Mouse (Mus musculus) MEL (cell line): ENCODE measurements at regions not wholly inside any gene's neighbourhood (a gene's known extent, or its start where the extent isn't known, plus 50 kb on each side); places are given as distances from the start of the nearest gene placed in this dataset.

Source experiments
- DNase-seq: peaks from one replicate; pipeline ENCODE4 v3.0.0; 2011; ENCODE audit warnings: low read depth, low spot score
- H3K27ac ChIP-seq: 2 replicates; pipeline ENCODE4 v1.5.1; 2012; ENCODE audit warnings: low read depth, mild to moderate bottlenecking, control low read depth, low read length, moderate library complexity; ENCODE audit not compliant: control insufficient read depth
- H3K27me3 ChIP-seq, 2 experiments: fragments of 150-350 bp in 1 of 2; sonication (generic) in 1 of 2; 2 replicates each; pipeline ENCODE4 v1.6.1; 2012; ENCODE audit warnings: low read length in 2 of 2, mild to moderate bottlenecking in 2 of 2, improper control_type of control experiment in 1 of 2, moderate library complexity in 1 of 2; ENCODE audit not compliant: insufficient read depth in 2 of 2, control insufficient read depth in 1 of 2
- H3K36me3 ChIP-seq, 2 experiments: 2 replicates each; pipeline ENCODE4 v1.6.1; 2012 to 2014; ENCODE audit warnings: low read length in 2 of 2, improper control_type of control experiment in 1 of 2, inconsistent platforms in 1 of 2, mild to moderate bottlenecking in 1 of 2; ENCODE audit not compliant: insufficient read depth in 2 of 2, control insufficient read depth in 1 of 2
- H3K4me1 ChIP-seq, 2 experiments: fragments of 150-350 bp in 1 of 2; sonication (generic) in 1 of 2; 2 replicates each; pipeline ENCODE4 v1.6.1; 2012; ENCODE audit warnings: low read length in 2 of 2, improper control_type of control experiment in 1 of 2, mild to moderate bottlenecking in 1 of 2; ENCODE audit not compliant: insufficient read depth in 2 of 2, control insufficient read depth in 1 of 2
- H3K4me3 ChIP-seq, 2 experiments: fragments of 150-350 bp in 1 of 2; sonication (generic) in 1 of 2; 2 replicates each; pipeline ENCODE4 v1.5.1; 2012; ENCODE audit warnings: low read depth in 2 of 2, low read length in 2 of 2, mild to moderate bottlenecking in 2 of 2, moderate library complexity in 2 of 2, control low read depth in 1 of 2, improper control_type of control experiment in 1 of 2; ENCODE audit not compliant: control insufficient read depth in 1 of 2, insufficient read depth in 1 of 2
- H3K79me2 ChIP-seq: 2 replicates; pipeline ENCODE4 v1.6.1; 2012; ENCODE audit warnings: mild to moderate bottlenecking, low read length, moderate library complexity; ENCODE audit not compliant: control insufficient read depth, poor library complexity, insufficient read depth
- H3K9ac ChIP-seq: 2 replicates; pipeline ENCODE4 v1.6.1; 2012; ENCODE audit warnings: low read depth, mild to moderate bottlenecking, control low read depth, low read length, moderate library complexity; ENCODE audit not compliant: control insufficient read depth, poor library complexity, severe bottlenecking
- H3K9me3 ChIP-seq: fragments of 150-350 bp; sonication (generic); replicated peaks from 2 replicates; pipeline ENCODE4 v1.6.1; 2012; ENCODE audit warnings: mild to moderate bottlenecking, low read length, improper control_type of control experiment, moderate library complexity; ENCODE audit not compliant: insufficient read depth
- BHLHE40 ChIP-seq: IDR thresholded peaks from 2 replicates; pipeline ENCODE4 v1.6.1; 2012; ENCODE audit warnings: low read depth, mild to moderate bottlenecking, inconsistent platforms, low read length, improper control_type of control experiment, borderline replicate concordance
- CTCF ChIP-seq, 3 experiments: IDR thresholded peaks in 2 of 3; conservative IDR thresholded peaks in 1 of 3; 2 replicates each; pipeline ENCODE4 v1.5.1; 2011 to 2012; ENCODE audit warnings: low read length in 3 of 3, low read depth in 2 of 3, mild to moderate bottlenecking in 2 of 3, improper control_type of control experiment in 1 of 3, inconsistent platforms in 1 of 3, mixed read lengths in 1 of 3, moderate library complexity in 1 of 3; ENCODE audit not compliant: control insufficient read depth in 1 of 3, insufficient read depth in 1 of 3, poor library complexity in 1 of 3, severe bottlenecking in 1 of 3
- ELF1 ChIP-seq: IDR thresholded peaks from 2 replicates; pipeline ENCODE4 v1.6.1; 2014; ENCODE audit warnings: low read depth, mild to moderate bottlenecking, inconsistent platforms, low read length, improper control_type of control experiment, moderate library complexity
- ETS1 ChIP-seq: IDR thresholded peaks from 2 replicates; pipeline ENCODE4 v1.6.1; 2012; ENCODE audit warnings: low read depth, mild to moderate bottlenecking, inconsistent platforms, low read length, improper control_type of control experiment, moderate library complexity
- HCFC1 ChIP-seq: IDR thresholded peaks from 2 replicates; pipeline ENCODE4 v1.6.1; 2012; ENCODE audit warnings: low read depth, mild to moderate bottlenecking, inconsistent platforms, low read length, improper control_type of control experiment, moderate library complexity
- JUND ChIP-seq: IDR thresholded peaks from 2 replicates; pipeline ENCODE4 v1.6.1; 2011; ENCODE audit warnings: low read depth, mild to moderate bottlenecking, improper control_type of control experiment, low read length
- KAT2A ChIP-seq: conservative IDR thresholded peaks from 2 replicates; pipeline ENCODE4 v1.6.1; 2012; ENCODE audit warnings: low read depth, low read length, improper control_type of control experiment, inconsistent platforms
- MAFK ChIP-seq: IDR thresholded peaks from 2 replicates; pipeline ENCODE4 v1.6.1; 2011; ENCODE audit warnings: low read depth, mild to moderate bottlenecking, low read length, improper control_type of control experiment, borderline replicate concordance
- MEF2A ChIP-seq: IDR thresholded peaks from 2 replicates; pipeline ENCODE4 v1.6.1; 2014; ENCODE audit warnings: low read depth, mild to moderate bottlenecking, inconsistent platforms, low read length, improper control_type of control experiment; ENCODE audit not compliant: poor library complexity, insufficient replicate concordance, severe bottlenecking; ENCODE audit errors: extremely low read depth
- NRF1 ChIP-seq: IDR thresholded peaks from 2 replicates; pipeline ENCODE4 v1.6.1; 2014; ENCODE audit warnings: low read depth, mild to moderate bottlenecking, inconsistent platforms, low read length, improper control_type of control experiment, moderate library complexity; ENCODE audit not compliant: poor library complexity, insufficient read depth, severe bottlenecking
- POLR2AphosphoS2 ChIP-seq: IDR thresholded peaks from 2 replicates; pipeline ENCODE4 v1.6.1; 2011; ENCODE audit warnings: low read length, improper control_type of control experiment
- POLR2AphosphoS5 ChIP-seq: IDR thresholded peaks from 2 replicates; pipeline ENCODE4 v1.6.1; 2012; ENCODE audit warnings: low read depth, borderline replicate concordance, mild to moderate bottlenecking, inconsistent platforms, low read length, moderate library complexity, mixed read lengths
- RAD21 ChIP-seq: IDR thresholded peaks from 2 replicates; pipeline ENCODE4 v1.6.1; 2011; ENCODE audit warnings: mild to moderate bottlenecking, low read depth, low read length, improper control_type of control experiment
- RCOR1 ChIP-seq: IDR thresholded peaks from 2 replicates; pipeline ENCODE4 v1.6.1; 2012; ENCODE audit warnings: low read depth, mild to moderate bottlenecking, inconsistent platforms, low read length, improper control_type of control experiment
- TBP ChIP-seq: IDR thresholded peaks from 2 replicates; pipeline ENCODE4 v1.8.0; 2011; ENCODE audit warnings: low read depth, low read length, improper control_type of control experiment
- UBTF ChIP-seq: IDR thresholded peaks from 2 replicates; pipeline ENCODE4 v1.6.1; 2012; ENCODE audit warnings: low read depth, mild to moderate bottlenecking, inconsistent platforms, low read length, improper control_type of control experiment, moderate library complexity, borderline replicate concordance; ENCODE audit not compliant: insufficient read depth
- USF1 ChIP-seq: IDR thresholded peaks from 2 replicates; pipeline ENCODE4 v1.6.1; 2014; ENCODE audit warnings: low read depth, mild to moderate bottlenecking, inconsistent platforms, low read length, improper control_type of control experiment, moderate library complexity
- USF2 ChIP-seq, 2 experiments: IDR thresholded peaks; 2 replicates each; pipeline ENCODE4 v1.6.1; 2011 to 2012; ENCODE audit warnings: improper control_type of control experiment in 2 of 2, low read length in 2 of 2, borderline replicate concordance in 1 of 2, inconsistent platforms in 1 of 2, low read depth in 1 of 2, mild to moderate bottlenecking in 1 of 2; ENCODE audit not compliant: insufficient read depth in 1 of 2
- ZKSCAN1 ChIP-seq: IDR thresholded peaks from 2 replicates; pipeline ENCODE4 v1.6.1; 2012; ENCODE audit warnings: low read depth, mild to moderate bottlenecking, inconsistent platforms, low read length, improper control_type of control experiment, moderate library complexity

DNA sequence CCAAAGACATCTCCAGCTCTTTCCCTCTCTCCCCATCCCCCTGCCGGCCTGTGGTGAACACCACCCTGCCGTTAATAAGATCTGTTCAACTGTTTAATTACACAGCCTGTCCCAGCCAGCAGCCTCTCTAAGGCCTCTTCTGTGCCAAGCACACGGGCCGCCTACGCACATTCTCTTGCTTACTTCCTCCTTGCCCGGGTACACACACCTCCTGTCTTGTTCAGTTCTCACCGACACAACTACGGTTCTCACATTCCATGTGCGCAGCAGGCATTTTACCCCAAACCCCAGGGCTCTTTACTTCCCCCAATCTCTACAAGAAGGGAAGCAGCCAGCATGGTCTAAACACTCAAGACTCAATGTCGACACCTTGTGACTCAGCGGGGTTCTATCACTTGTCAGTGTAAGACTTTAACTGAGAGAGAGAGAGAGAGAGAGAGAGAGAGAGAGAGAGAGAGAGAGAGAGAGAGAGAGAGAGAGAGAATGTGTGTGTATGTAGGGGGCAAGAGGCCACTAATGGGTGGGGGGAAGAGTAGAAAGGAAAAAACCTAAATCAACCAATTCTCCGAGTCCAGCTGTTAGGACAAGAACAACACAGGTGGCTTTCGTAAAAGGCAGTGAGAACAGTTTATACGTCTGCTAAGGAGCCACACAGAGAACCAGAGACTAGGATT lies 120.8 kb upstream of the Klf14 start (continued):
- no peak; a peak in 1 of 6 replicates for TF ChIP-seq CTCF (IDR thresholded peaks at IDR 0.05 in 2 of 3, conservative IDR thresholded peaks at IDR 0.05 in 1 of 3; ENCODE audit: control insufficient read depth in 1 of 3, insufficient read depth in 1 of 3, low read depth in 2 of 3, low read length in 3 of 3, poor library complexity in 1 of 3, severe bottlenecking in 1 of 3)
- no peak for TF ChIP-seq USF2 (IDR thresholded peaks at IDR 0.05; ENCODE audit: borderline replicate concordance in 1 of 2, insufficient read depth in 1 of 2, low read depth in 1 of 2, low read length in 2 of 2)
- TF ChIP-seq HCFC1: 0 out of 2 replicates have a peak, but pooled peaks have one; percentile 42
- no peak for TF ChIP-seq POLR2AphosphoS2
- peak; percentile 59 for TF ChIP-seq ETS1
- TF ChIP-seq RCOR1: 0 out of 2 replicates have a peak, but pooled peaks have one; percentile 21
- no peak for TF ChIP-seq UBTF
- TF ChIP-seq NRF1: peak; percentile 24; the same call in 1 of the 2 replicates
- no peak for TF ChIP-seq RAD21
- no peak for TF ChIP-seq ZKSCAN1
- TF ChIP-seq BHLHE40: no peak
- TF ChIP-seq JUND: peak; percentile 95; the same call in 1 of the 2 replicates
- TF ChIP-seq KAT2A: no peak
- no peak for TF ChIP-seq POLR2AphosphoS5
- no peak for TF ChIP-seq MEF2A
- TF ChIP-seq ELF1: peak; percentile 70
- 0 out of 2 replicates have a peak, but pooled peaks have one; percentile 9 for TF ChIP-seq USF1
- peak; percentile 70 for TF ChIP-seq TBP
- TF ChIP-seq, all 39 proteins: peak for 16

DNA sequence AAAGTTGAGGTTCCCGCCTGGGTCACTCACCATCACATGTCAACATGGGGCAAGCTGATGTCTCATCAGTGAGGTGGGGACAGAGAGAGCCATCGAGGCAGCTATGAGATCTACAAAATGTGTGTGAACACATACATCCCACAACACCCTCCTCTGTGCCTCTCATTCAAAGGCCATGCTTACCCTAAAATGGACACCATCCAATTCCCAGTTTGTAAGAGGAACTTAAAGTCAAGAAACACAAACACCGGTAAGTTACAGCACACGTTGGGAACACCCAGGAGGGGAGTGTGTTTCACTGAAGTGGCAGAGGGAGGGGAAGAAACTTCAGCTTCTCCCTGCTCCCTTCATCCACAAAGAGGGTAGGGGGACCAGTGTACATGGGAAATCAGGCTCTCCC lies 121.4 kb upstream of the Klf14 start:
- H3K36me3 ChIP-seq: peaks cover 11 to 35% of the 10 kb centered on the region in 2 experiments
- peak; percentile 38 for DNase-seq
- no peaks in the 10 kb centered on the region for H3K79me2 ChIP-seq
- TF ChIP-seq MAFK (no peak), KAT2A (no peak), MEF2A (no peak), USF2 (IDR thresholded peaks at IDR 0.05; ENCODE audit: borderline replicate concordance in 1 of 2, insufficient read depth in 1 of 2, low read depth in 1 of 2, low read length in 2 of 2) (no peak)
- TF ChIP-seq, all 39 proteins: peak for 0
- H3K4me1 ChIP-seq: peaks cover 14 to 38% of the 10 kb centered on the region in 2 experiments
- peak overlapping the region; percentile 80 for H3K27ac ChIP-seq
- H3K9ac ChIP-seq: no peak overlapping the region
- no peaks in the 10 kb centered on the region for H3K9me3 ChIP-seq
- no peak overlapping the region for H3K4me3 ChIP-seq
- H3K27me3 ChIP-seq: no peaks in the 10 kb centered on the region
